Mouse (Mus musculus): Measurements from ENCODE around the gene Leprot. TPM values are rescaled to one million over a fixed set of nuclear protein-coding genes. Genes with fewer than 3 reads are reported as not detected.

Leprot gene
- total and polyA plus RNA-seq, 3 experiments, result 51.5 to 51.7 TPM; not detected in 1

GRCm38 (mm10) chr4:101635596-101635995 lies 11.9 kb upstream of the Leprot start:
- no peaks in the 10 kb centered on the region for H3K79me2 ChIP-seq (ENCODE audit: control insufficient read depth, insufficient read depth, low read length, poor library complexity)
- no peak for DNase-seq (ENCODE audit: low read depth, low spot score)
- TF ChIP-seq ZKSCAN1 (IDR thresholded peaks at IDR 0.05; ENCODE audit: low read depth, low read length) (no peak), ZMIZ1 (IDR thresholded peaks at IDR 0.05; ENCODE audit: low read depth, low read length) (no peak), USF1 (IDR thresholded peaks at IDR 0.05; ENCODE audit: low read depth, low read length) (no peak), ZC3H11A (IDR thresholded peaks at IDR 0.05; ENCODE audit: low read depth, low read length) (no peak), POLR2AphosphoS2 (IDR thresholded peaks at IDR 0.05; ENCODE audit: low read length) (no peak), ETS1 (IDR thresholded peaks at IDR 0.05; ENCODE audit: low read depth, low read length) (no peak), MAZ (IDR thresholded peaks at IDR 0.05; ENCODE audit: low read depth, low read length) (no peak), BHLHE40 (IDR thresholded peaks at IDR 0.05; ENCODE audit: borderline replicate concordance, low read depth, low read length) (no peak), GABPA (IDR thresholded peaks at IDR 0.05; ENCODE audit: low read depth, low read length) (no peak)
- H3K4me3 ChIP-seq (ENCODE audit: control insufficient read depth in 1 of 2, insufficient read depth in 1 of 2, low read depth in 2 of 2, low read length in 2 of 2), result no peak overlapping the region
- H3K27ac ChIP-seq (ENCODE audit: control insufficient read depth, low read depth, low read length), result no peak overlapping the region
- H3K9me3 ChIP-seq (replicated peaks; ENCODE audit: insufficient read depth, low read length), result no peaks in the 10 kb centered on the region
- no peak overlapping the region for H3K9ac ChIP-seq (ENCODE audit: control insufficient read depth, low read depth, low read length, poor library complexity, severe bottlenecking)
- H3K4me1 ChIP-seq (ENCODE audit: control insufficient read depth in 1 of 2, insufficient read depth in 2 of 2, low read length in 2 of 2), result no peaks in the 10 kb centered on the region
- no peaks in the 10 kb centered on the region for H3K27me3 ChIP-seq (ENCODE audit: control insufficient read depth in 1 of 2, insufficient read depth in 2 of 2, low read length in 2 of 2)
- peaks cover 0 to 17% of the 10 kb centered on the region in 2 experiments; a peak in 2 of 4 replicates for H3K36me3 ChIP-seq (ENCODE audit: control insufficient read depth in 1 of 2, insufficient read depth in 2 of 2, low read length in 2 of 2)

GRCm38 (mm10) chr4:101637472-101637871 lies 10.0 kb upstream of the Leprot start:
- Histone ChIP-seq H3K27me3 (ENCODE audit: control insufficient read depth in 1 of 2, insufficient read depth in 2 of 2, low read length in 2 of 2) (no peaks in the 10 kb centered on the region), H3K4me1 (ENCODE audit: control insufficient read depth in 1 of 2, insufficient read depth in 2 of 2, low read length in 2 of 2) (no peaks in the 10 kb centered on the region), H3K9ac (ENCODE audit: control insufficient read depth, low read depth, low read length, poor library complexity, severe bottlenecking) (no peak overlapping the region), H3K79me2 (ENCODE audit: control insufficient read depth, insufficient read depth, low read length, poor library complexity) (no peaks in the 10 kb centered on the region), H3K36me3 (ENCODE audit: control insufficient read depth in 1 of 2, insufficient read depth in 2 of 2, low read length in 2 of 2) (peaks cover 0 to 18% of the 10 kb centered on the region in 2 experiments; a peak in 2 of 4 replicates), H3K4me3 (ENCODE audit: control insufficient read depth in 1 of 2, insufficient read depth in 1 of 2, low read depth in 2 of 2, low read length in 2 of 2) (no peak overlapping the region), H3K27ac (ENCODE audit: control insufficient read depth, low read depth, low read length) (no peak overlapping the region), H3K9me3 (replicated peaks; ENCODE audit: insufficient read depth, low read length) (no peaks in the 10 kb centered on the region)
- DNase-seq (ENCODE audit: low read depth, low spot score), result no peak
- TF ChIP-seq MAX (IDR thresholded peaks at IDR 0.05; ENCODE audit: low read length) (no peak), MAFK (IDR thresholded peaks at IDR 0.05; ENCODE audit: borderline replicate concordance, low read depth, low read length) (no peak), JUND (IDR thresholded peaks at IDR 0.05; ENCODE audit: low read depth, low read length) (no peak), POLR2AphosphoS2 (IDR thresholded peaks at IDR 0.05; ENCODE audit: low read length) (no peak), RCOR1 (IDR thresholded peaks at IDR 0.05; ENCODE audit: low read depth, low read length) (no peak), KAT2A (conservative IDR thresholded peaks at IDR 0.05; ENCODE audit: low read depth, low read length) (no peak), MYC (IDR thresholded peaks at IDR 0.05; ENCODE audit: low read depth, low read length) (no peak), CTCF (IDR thresholded peaks at IDR 0.05 in 2 of 3, conservative IDR thresholded peaks at IDR 0.05 in 1 of 3; ENCODE audit: control insufficient read depth in 1 of 3, insufficient read depth in 1 of 3, low read depth in 2 of 3, low read length in 3 of 3, poor library complexity in 1 of 3, severe bottlenecking in 1 of 3) (no peak), NRF1 (IDR thresholded peaks at IDR 0.05; ENCODE audit: insufficient read depth, low read depth, low read length, poor library complexity, severe bottlenecking) (no peak), HCFC1 (IDR thresholded peaks at IDR 0.05; ENCODE audit: low read depth, low read length) (no peak), MAZ (IDR thresholded peaks at IDR 0.05; ENCODE audit: low read depth, low read length) (no peak), TAL1 (IDR thresholded peaks at IDR 0.05; ENCODE audit: low read length) (no peak), CHD1 (IDR thresholded peaks at IDR 0.05; ENCODE audit: low read depth, low read length) (no peak), GABPA (IDR thresholded peaks at IDR 0.05; ENCODE audit: low read depth, low read length) (no peak), EP300 (IDR thresholded peaks at IDR 0.05; ENCODE audit: low read depth in 1 of 2, low read length in 2 of 2) (no peak), ZKSCAN1 (IDR thresholded peaks at IDR 0.05; ENCODE audit: low read depth, low read length) (no peak), RAD21 (IDR thresholded peaks at IDR 0.05; ENCODE audit: low read depth, low read length) (no peak), POLR2AphosphoS5 (IDR thresholded peaks at IDR 0.05; ENCODE audit: borderline replicate concordance, low read depth, low read length) (no peak), UBTF (IDR thresholded peaks at IDR 0.05; ENCODE audit: borderline replicate concordance, insufficient read depth, low read depth, low read length) (no peak), MEF2A (IDR thresholded peaks at IDR 0.05; ENCODE audit: extremely low read depth, insufficient replicate concordance, low read depth, low read length, poor library complexity, severe bottlenecking) (no peak)

Measured in MEL (cell line).